Mouse (Mus musculus): ENCODE data around the gene Tmem209. TPM values are rescaled to one million over a fixed set of nuclear protein-coding genes. Genes with fewer than 3 reads are reported as not detected.

The Tmem209 gene
- polyA plus RNA-seq, 1 experiment from 2014 or later, result 12.6 TPM

- peaks cover 25% of the 10 kb centered on the region for H3K36me3 ChIP-seq (replicated peaks; ENCODE audit: insufficient read depth, low read length)
- no peaks in the 10 kb centered on the region for H3K27me3 ChIP-seq (ENCODE audit: insufficient read depth, low read length)
- no peaks in the 10 kb centered on the region for H3K9me3 ChIP-seq (ENCODE audit: low read length)
- TF ChIP-seq CTCF (IDR thresholded peaks at IDR 0.05; ENCODE audit: low read depth) (no peak), EP300 (IDR thresholded peaks at IDR 0.05; ENCODE audit: low read depth) (no peak)
- peaks cover 8% of the 10 kb centered on the region; the same call in 1 of the 2 replicates for H3K4me1 ChIP-seq (ENCODE audit: insufficient read depth)
- no peak overlapping the region for H3K4me3 ChIP-seq (ENCODE audit: low read depth, low read length)
- 67% methylated on average over 10 of the region's 10 CpGs for WGBS (ENCODE audit: insufficient replicate concordance)
- DNase-seq, result no peak
- ATAC-seq, result no peak
- no peak overlapping the region for H3K9ac ChIP-seq (replicated peaks)
- no peak overlapping the region for H3K27ac ChIP-seq (ENCODE audit: low read depth)
- no peak overlapping the region for H3K4me2 ChIP-seq (ENCODE audit: low read depth, low read length)
Observed at GRCm38 (mm10) chr6:30476025-30476765, 33.4 kb downstream of the Tmem209 start.

- no peak overlapping the region for H3K9ac ChIP-seq (replicated peaks)
- ATAC-seq (no peak), DNase-seq (no peak)
- H3K4me2 ChIP-seq (ENCODE audit: low read depth, low read length), result no peak overlapping the region
- H3K27ac ChIP-seq (ENCODE audit: low read depth), result no peak overlapping the region
- H3K4me1 ChIP-seq (ENCODE audit: insufficient read depth), result no peaks in the 10 kb centered on the region; the same call in 1 of the 2 replicates
- TF ChIP-seq EP300 (IDR thresholded peaks at IDR 0.05; ENCODE audit: low read depth) (no peak), CTCF (IDR thresholded peaks at IDR 0.05; ENCODE audit: low read depth) (no peak)
- no peaks in the 10 kb centered on the region for H3K36me3 ChIP-seq (replicated peaks; ENCODE audit: insufficient read depth, low read length)
- no peak overlapping the region for H3K4me3 ChIP-seq (ENCODE audit: low read depth, low read length)
- no peaks in the 10 kb centered on the region for H3K27me3 ChIP-seq (ENCODE audit: insufficient read depth, low read length)
- H3K9me3 ChIP-seq (ENCODE audit: low read length), result no peaks in the 10 kb centered on the region
- 70% methylated on average over 3 of the region's 3 CpGs for WGBS (ENCODE audit: insufficient replicate concordance)
Observed at GRCm38 (mm10) chr6:30471706-30472105, 37.9 kb downstream of the Tmem209 start.

GRCm38 (mm10) chr6:30469370-30469769 is 40.2 kb downstream of the Tmem209 start:
- DNase-seq (no peak), ATAC-seq (no peak)
- Histone ChIP-seq H3K36me3 (replicated peaks; ENCODE audit: insufficient read depth, low read length) (no peaks in the 10 kb centered on the region), H3K4me3 (ENCODE audit: low read depth, low read length) (no peak overlapping the region), H3K4me2 (ENCODE audit: low read depth, low read length) (no peak overlapping the region), H3K9ac (replicated peaks) (no peak overlapping the region), H3K4me1 (ENCODE audit: insufficient read depth) (no peaks in the 10 kb centered on the region), H3K9me3 (ENCODE audit: low read length) (no peaks in the 10 kb centered on the region), H3K27me3 (ENCODE audit: insufficient read depth, low read length) (no peaks in the 10 kb centered on the region), H3K27ac (ENCODE audit: low read depth) (no peak overlapping the region)
- 83% methylated on average over 12 of the region's 12 CpGs for WGBS (ENCODE audit: insufficient replicate concordance)
- TF ChIP-seq EP300 (IDR thresholded peaks at IDR 0.05; ENCODE audit: low read depth) (no peak), CTCF (IDR thresholded peaks at IDR 0.05; ENCODE audit: low read depth) (no peak)

- TF ChIP-seq EP300 (IDR thresholded peaks at IDR 0.05; ENCODE audit: low read depth), result no peak
- TF ChIP-seq CTCF (IDR thresholded peaks at IDR 0.05; ENCODE audit: low read depth), result peak; percentile 56
- Histone ChIP-seq H3K9ac (replicated peaks) (no peak overlapping the region), H3K4me2 (ENCODE audit: low read depth, low read length) (no peak overlapping the region), H3K4me3 (ENCODE audit: low read depth, low read length) (no peak overlapping the region), H3K27me3 (ENCODE audit: insufficient read depth, low read length) (no peaks in the 10 kb centered on the region), H3K27ac (ENCODE audit: low read depth) (no peak overlapping the region), H3K4me1 (ENCODE audit: insufficient read depth) (no peaks in the 10 kb centered on the region), H3K36me3 (replicated peaks; ENCODE audit: insufficient read depth, low read length) (no peaks in the 10 kb centered on the region), H3K9me3 (ENCODE audit: low read length) (no peaks in the 10 kb centered on the region)
- WGBS (ENCODE audit: insufficient replicate concordance), result 60% methylated on average over 12 of the region's 12 CpGs
- DNase-seq (no peak), ATAC-seq (no peak)
Observed at GRCm38 (mm10) chr6:30468684-30469083, 40.9 kb downstream of the Tmem209 start.

- Histone ChIP-seq H3K36me3 (replicated peaks; ENCODE audit: insufficient read depth, low read length) (no peaks in the 10 kb centered on the region), H3K4me1 (ENCODE audit: insufficient read depth) (no peaks in the 10 kb centered on the region), H3K27me3 (ENCODE audit: insufficient read depth, low read length) (no peaks in the 10 kb centered on the region), H3K27ac (ENCODE audit: low read depth) (no peak overlapping the region), H3K9me3 (ENCODE audit: low read length) (no peaks in the 10 kb centered on the region), H3K9ac (replicated peaks) (no peak overlapping the region), H3K4me3 (ENCODE audit: low read depth, low read length) (no peak overlapping the region), H3K4me2 (ENCODE audit: low read depth, low read length) (no peak overlapping the region)
- TF ChIP-seq EP300 (IDR thresholded peaks at IDR 0.05; ENCODE audit: low read depth) (no peak), CTCF (IDR thresholded peaks at IDR 0.05; ENCODE audit: low read depth) (no peak)
- WGBS (ENCODE audit: insufficient replicate concordance), result 35% methylated on average over 1 of the region's 1 CpGs
- ATAC-seq, result peak; percentile 51; the same call in 1 of the 2 replicates
- no peak for DNase-seq
Observed at GRCm38 (mm10) chr6:30468058-30468457, 41.5 kb downstream of the Tmem209 start.

GRCm38 (mm10) chr6:30465586-30465985 is 44.0 kb downstream of the Tmem209 start:
- Histone ChIP-seq H3K4me1 (ENCODE audit: insufficient read depth) (peaks cover 10% of the 10 kb centered on the region), H3K4me2 (ENCODE audit: low read depth, low read length) (no peak overlapping the region), H3K9ac (replicated peaks) (no peak overlapping the region), H3K27me3 (ENCODE audit: insufficient read depth, low read length) (peaks cover 5% of the 10 kb centered on the region; the same call in 1 of the 2 replicates), H3K9me3 (ENCODE audit: low read length) (no peaks in the 10 kb centered on the region), H3K27ac (ENCODE audit: low read depth) (no peak overlapping the region), H3K36me3 (replicated peaks; ENCODE audit: insufficient read depth, low read length) (no peaks in the 10 kb centered on the region), H3K4me3 (ENCODE audit: low read depth, low read length) (no peak overlapping the region)
- DNase-seq, result no peak
- WGBS (ENCODE audit: insufficient replicate concordance), result 78% methylated on average over 11 of the region's 11 CpGs
- no peak for ATAC-seq
- TF ChIP-seq CTCF (IDR thresholded peaks at IDR 0.05; ENCODE audit: low read depth) (no peak), EP300 (IDR thresholded peaks at IDR 0.05; ENCODE audit: low read depth) (no peak)
